Mouse (Mus musculus): ENCODE measurements at regions not wholly inside any gene's neighbourhood (a gene's known extent, or its start where the extent isn't known, plus 50 kb on each side); places are given as distances from the start of the nearest gene placed in this dataset.
"Not testable (repeated sequence)": the region's sequence is repeated elsewhere in the genome, so short reads cannot be mapped to it uniquely, and the experiment has no call there.

GRCm38 (mm10) chr5:64676946-64677588, 126.1 kb upstream of the Klf3 start:
- peak; percentile 70 for ATAC-seq (replicated peaks; ENCODE audit: low read depth, poor library complexity, severe bottlenecking)

- no peak for ATAC-seq (replicated peaks; ENCODE audit: low read depth, poor library complexity, severe bottlenecking)
Measured at GRCm38 (mm10) chr5:64678706-64679105, 124.5 kb upstream of the Klf3 start.

- no peak for ATAC-seq (replicated peaks; ENCODE audit: low read depth, poor library complexity, severe bottlenecking)
Measured at GRCm38 (mm10) chr5:64679996-64680625, 123.1 kb upstream of the Klf3 start.

GRCm38 (mm10) chr5:64681161-64681560, 122.0 kb upstream of the Klf3 start:
- no peak for ATAC-seq (replicated peaks; ENCODE audit: low read depth, poor library complexity, severe bottlenecking)

- peak; percentile 19; the same call in 1 of the 2 replicates for ATAC-seq (replicated peaks; ENCODE audit: low read depth, poor library complexity, severe bottlenecking)
Measured at GRCm38 (mm10) chr5:64682326-64682845, 120.8 kb upstream of the Klf3 start.

- no peak for ATAC-seq (replicated peaks; ENCODE audit: low read depth, poor library complexity, severe bottlenecking)
Measured at GRCm38 (mm10) chr5:64683419-64683818, 119.8 kb upstream of the Klf3 start.

GRCm38 (mm10) chr5:64684275-64684674, 118.9 kb upstream of the Klf3 start:
- no peak for ATAC-seq (replicated peaks; ENCODE audit: low read depth, poor library complexity, severe bottlenecking)

GRCm38 (mm10) chr5:64690148-64690547, 113.0 kb upstream of the Klf3 start:
- ATAC-seq (replicated peaks; ENCODE audit: low read depth, poor library complexity, severe bottlenecking): no peak

- no peak; the same call in 1 of the 2 replicates for ATAC-seq (replicated peaks; ENCODE audit: low read depth, poor library complexity, severe bottlenecking)
Measured at GRCm38 (mm10) chr5:64691406-64692100, 111.6 kb upstream of the Klf3 start.

- peak; percentile 50; the same call in 1 of the 2 replicates for ATAC-seq (replicated peaks; ENCODE audit: low read depth, poor library complexity, severe bottlenecking)
Measured at GRCm38 (mm10) chr5:64692335-64692734, 110.9 kb upstream of the Klf3 start.

- ATAC-seq (replicated peaks; ENCODE audit: low read depth, poor library complexity, severe bottlenecking): no peak
Measured at GRCm38 (mm10) chr5:64693616-64694015, 109.6 kb upstream of the Klf3 start.

GRCm38 (mm10) chr5:64694606-64695005, 108.6 kb upstream of the Klf3 start:
- ATAC-seq (replicated peaks; ENCODE audit: low read depth, poor library complexity, severe bottlenecking): no peak

GRCm38 (mm10) chr5:64696099-64696498, 107.1 kb upstream of the Klf3 start:
- ATAC-seq (replicated peaks; ENCODE audit: low read depth, poor library complexity, severe bottlenecking): no peak

GRCm38 (mm10) chr5:64697466-64697865, 105.7 kb upstream of the Klf3 start:
- no peak for ATAC-seq (replicated peaks; ENCODE audit: low read depth, poor library complexity, severe bottlenecking)

- no peak for ATAC-seq (replicated peaks; ENCODE audit: low read depth, poor library complexity, severe bottlenecking)
Measured at GRCm38 (mm10) chr5:64698458-64699116, 104.6 kb upstream of the Klf3 start.

GRCm38 (mm10) chr5:64700030-64700429, 103.2 kb upstream of the Klf3 start:
- ATAC-seq (replicated peaks; ENCODE audit: low read depth, poor library complexity, severe bottlenecking): no peak

- ATAC-seq (replicated peaks; ENCODE audit: low read depth, poor library complexity, severe bottlenecking): 0 out of 2 replicates have a peak, but pooled peaks have one; percentile 16
Measured at GRCm38 (mm10) chr5:64701219-64701779, 101.9 kb upstream of the Klf3 start.

GRCm38 (mm10) chr5:64701780-64702231, 101.4 kb upstream of the Klf3 start:
- ATAC-seq (replicated peaks; ENCODE audit: low read depth, poor library complexity, severe bottlenecking): peak; percentile 93

- not testable (repeated sequence) for ATAC-seq (replicated peaks; ENCODE audit: low read depth, poor library complexity, severe bottlenecking)
Measured at GRCm38 (mm10) chr5:64702404-64702803, 100.8 kb upstream of the Klf3 start.
